Mouse (Mus musculus) heart, embryonic 14.5 days (tissue): ENCODE results near the gene Duox1. TPM values are rescaled to one million over a fixed set of nuclear protein-coding genes. Genes with fewer than 3 reads are reported as not detected.
"Not testable (repeated sequence)": the region's sequence is repeated elsewhere in the genome, so short reads cannot be mapped to it uniquely, and the experiment has no call there.

Source experiments
- ATAC-seq: fragments of 200-750 bp; cut with Nextera tagmentation; 2 replicates; pipeline ENCODE4 v1.8.0; 2017; ENCODE audit warnings: low read depth, moderate TSS enrichment; ENCODE audit not compliant: insufficient number of reproducible peaks, insufficient read depth, low FRiP score
- H3K27ac ChIP-seq, 2 experiments: fragments of 200-500 bp in 1 of 2; fragments of 300-500 bp in 1 of 2; sonication (generic) in 1 of 2; replicated peaks in 1 of 2; 2 replicates each; pipeline ENCODE4 v1.5.1; 2012 to 2014; ENCODE audit warnings: low read depth in 2 of 2, low read length in 2 of 2, control low read depth in 1 of 2, mild to moderate bottlenecking in 1 of 2, mixed read lengths in 1 of 2; ENCODE audit not compliant: control insufficient read depth in 1 of 2, insufficient read depth in 1 of 2
- H3K27me3 ChIP-seq: fragments of 300-500 bp; sonication (generic); 2 replicates; pipeline ENCODE4 v1.6.1; 2014; ENCODE audit warnings: mild to moderate bottlenecking, low read length, control low read depth; ENCODE audit not compliant: control insufficient read depth, insufficient read depth
- H3K36me3 ChIP-seq: fragments of 300-500 bp; sonication (generic); 2 replicates; pipeline ENCODE4 v1.6.1; 2014; ENCODE audit warnings: mild to moderate bottlenecking, control low read depth, low read length, mixed read lengths; ENCODE audit not compliant: control insufficient read depth, insufficient read depth
- H3K4me1 ChIP-seq, 2 experiments: fragments of 200-500 bp in 1 of 2; fragments of 300-500 bp in 1 of 2; sonication (generic) in 1 of 2; 2 replicates each; pipeline ENCODE4 v1.6.1; 2012 to 2014; ENCODE audit warnings: low read length in 2 of 2, control low read depth in 1 of 2, mixed read lengths in 1 of 2; ENCODE audit not compliant: control insufficient read depth in 2 of 2, insufficient read depth in 2 of 2
- H3K4me2 ChIP-seq: fragments of 300-500 bp; sonication (generic); 2 replicates; pipeline ENCODE4 v1.6.1; 2014; ENCODE audit warnings: mild to moderate bottlenecking, low read length
- H3K4me3 ChIP-seq, 2 experiments: fragments of 200-500 bp in 1 of 2; fragments of 300-500 bp in 1 of 2; sonication (generic) in 1 of 2; 2 replicates each; pipeline ENCODE4 v1.5.1; 2012 to 2014; ENCODE audit warnings: low read length in 2 of 2, mild to moderate bottlenecking in 2 of 2, control low read depth in 1 of 2, low read depth in 1 of 2, moderate library complexity in 1 of 2; ENCODE audit not compliant: control insufficient read depth in 1 of 2, insufficient read depth in 1 of 2
- H3K9ac ChIP-seq: fragments of 300-500 bp; sonication (generic); 2 replicates; pipeline ENCODE4 v1.6.1; 2014; ENCODE audit warnings: mild to moderate bottlenecking, low read length
- H3K9me3 ChIP-seq: fragments of 300-500 bp; sonication (generic); 2 replicates; pipeline ENCODE4 v1.6.1; 2016; ENCODE audit warnings: low read length, control low read depth; ENCODE audit not compliant: control insufficient read depth
- WGBS: fragments of 180-500 bp; shearing (Covaris S2); extraction: QIAGEN DNeasy Blood & Tissue Kit; methylation state at CpG from one replicate; pipeline ENCODE4 v1.1.7; 2014; 5-methylcytosine and 5-hydroxymethylcytosine counted together
- polyA plus RNA-seq: library from polyadenylated mRNA; unstranded; fragments of >200 nt; fragmentation: Nextera tagmentation; extraction: Ambion mirVana; gene quantifications from 2 replicates; pipeline ENCODE4 v1.2.1, GENCODE M21; 2014

Duox1 gene
- polyA plus RNA-seq, 1 experiment from 2014 or later = 0.05 TPM

DNA sequence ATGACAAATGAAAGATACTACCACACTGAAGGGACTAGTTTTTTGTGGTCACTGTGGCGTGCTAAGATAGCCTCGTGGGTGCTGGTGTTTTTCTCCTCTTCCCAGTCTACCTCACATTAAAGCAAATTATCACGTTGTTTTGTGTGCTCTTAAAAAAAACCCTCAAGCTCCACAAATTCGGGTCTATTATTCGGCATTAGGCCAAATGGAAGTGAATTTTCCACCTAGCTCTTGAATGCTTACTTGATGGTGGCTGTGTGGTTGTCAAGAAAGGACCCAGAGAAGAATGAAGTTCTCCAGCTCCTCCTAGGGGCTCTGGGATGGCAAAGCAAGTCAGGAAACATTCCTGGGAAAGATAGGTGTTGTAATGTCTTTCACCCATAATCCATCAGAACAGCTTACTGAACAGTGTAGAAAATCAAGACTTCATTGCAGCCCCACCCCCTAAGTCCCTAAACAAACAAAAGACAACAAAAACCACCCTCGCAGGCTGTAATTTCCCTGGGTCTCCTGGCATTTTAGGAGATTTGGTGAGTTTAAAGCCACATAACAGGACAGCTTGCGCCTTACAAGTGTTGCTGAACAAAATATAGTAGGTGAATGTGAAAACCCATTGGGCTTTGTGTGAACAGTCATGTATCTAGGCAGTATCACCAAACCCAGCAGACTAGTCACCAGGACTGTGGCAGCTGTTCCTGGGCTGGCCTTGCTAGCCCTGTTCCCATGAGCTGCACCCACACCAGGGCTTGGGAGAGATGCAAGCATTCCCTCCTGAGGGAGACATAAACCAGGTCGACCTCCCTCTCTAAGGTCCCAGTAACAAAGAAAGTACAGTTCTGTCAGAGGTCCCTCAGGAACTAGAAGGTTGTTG, 63.2 kb downstream of the Duox1 start:
- ATAC-seq = no peak
- Histone ChIP-seq H3K9ac (peak overlapping the region; percentile 81), H3K27me3 (no peaks in the 10 kb centered on the region), H3K4me2 (peak overlapping the region; percentile 69), H3K4me3 (peak overlapping the region; percentile 19 to 76; a peak in 3 of 4 replicates), H3K4me1 (peaks cover 6 to 9% of the 10 kb centered on the region in 2 experiments), H3K36me3 (no peaks in the 10 kb centered on the region), H3K27ac (peak overlapping the region; percentile 17 to 91; a peak in 1 of 4 replicates), H3K9me3 (no peaks in the 10 kb centered on the region)
- WGBS = 17% methylated on average over 8 of the region's 8 CpGs

DNA sequence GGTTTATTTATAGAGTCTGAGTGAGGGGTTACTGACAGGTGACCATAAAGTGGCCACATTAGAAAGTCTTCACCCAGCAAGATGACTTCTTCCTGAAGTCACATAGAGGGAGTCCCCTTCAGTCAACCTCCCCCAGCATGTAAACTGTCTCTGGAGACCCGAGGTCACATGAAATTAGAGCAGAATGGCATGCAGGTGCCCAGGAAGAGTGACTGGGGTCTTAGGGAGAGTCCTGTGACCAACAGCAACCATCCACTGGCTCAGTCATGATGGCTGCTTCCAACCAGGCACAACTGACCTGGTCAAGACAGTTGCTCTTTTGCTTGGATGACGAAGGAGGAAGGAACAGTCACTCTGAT, 63.8 kb downstream of the Duox1 start:
- H3K9ac ChIP-seq = no peak overlapping the region
- H3K4me1 ChIP-seq = peaks cover 6 to 9% of the 10 kb centered on the region in 2 experiments
- H3K9me3 ChIP-seq = no peaks in the 10 kb centered on the region
- H3K4me3 ChIP-seq = no peak overlapping the region
- H3K27me3 ChIP-seq = no peaks in the 10 kb centered on the region
- no peak overlapping the region for H3K27ac ChIP-seq
- 42% methylated on average over 2 of the region's 2 CpGs for WGBS
- no peaks in the 10 kb centered on the region for H3K36me3 ChIP-seq
- ATAC-seq = no peak
- H3K4me2 ChIP-seq = no peak overlapping the region

DNA sequence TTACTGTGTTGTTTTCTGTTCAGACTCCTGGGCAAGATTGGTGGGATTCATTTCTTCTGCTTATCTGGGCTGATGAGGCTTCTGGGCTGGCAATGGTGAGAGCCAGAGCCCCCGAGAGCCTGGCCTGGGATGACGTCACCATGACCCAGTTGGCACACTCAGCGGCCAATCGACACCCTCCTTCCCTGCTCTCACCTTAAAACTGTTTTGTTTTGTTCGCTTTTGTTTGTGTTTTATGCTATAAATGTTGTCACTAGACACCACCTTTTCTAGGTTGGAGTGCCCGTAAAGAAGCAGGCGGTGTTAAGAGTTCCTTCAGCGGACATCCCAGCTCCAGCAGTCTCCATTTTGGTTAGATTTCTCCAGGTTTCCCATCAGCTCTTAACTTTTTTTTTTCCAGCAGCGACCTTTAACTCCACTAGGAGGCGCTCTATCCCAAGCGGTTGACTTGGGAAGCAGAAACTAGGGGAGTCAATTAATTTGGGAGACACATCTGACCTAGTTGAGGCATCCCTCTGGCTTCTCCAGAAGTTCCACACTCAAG, 65.4 kb downstream of the Duox1 start:
- ATAC-seq = no peak
- WGBS = 8% methylated on average over 11 of the region's 11 CpGs
- peak overlapping the region; percentile 50; the same call in 1 of the 2 replicates for H3K9ac ChIP-seq

DNA sequence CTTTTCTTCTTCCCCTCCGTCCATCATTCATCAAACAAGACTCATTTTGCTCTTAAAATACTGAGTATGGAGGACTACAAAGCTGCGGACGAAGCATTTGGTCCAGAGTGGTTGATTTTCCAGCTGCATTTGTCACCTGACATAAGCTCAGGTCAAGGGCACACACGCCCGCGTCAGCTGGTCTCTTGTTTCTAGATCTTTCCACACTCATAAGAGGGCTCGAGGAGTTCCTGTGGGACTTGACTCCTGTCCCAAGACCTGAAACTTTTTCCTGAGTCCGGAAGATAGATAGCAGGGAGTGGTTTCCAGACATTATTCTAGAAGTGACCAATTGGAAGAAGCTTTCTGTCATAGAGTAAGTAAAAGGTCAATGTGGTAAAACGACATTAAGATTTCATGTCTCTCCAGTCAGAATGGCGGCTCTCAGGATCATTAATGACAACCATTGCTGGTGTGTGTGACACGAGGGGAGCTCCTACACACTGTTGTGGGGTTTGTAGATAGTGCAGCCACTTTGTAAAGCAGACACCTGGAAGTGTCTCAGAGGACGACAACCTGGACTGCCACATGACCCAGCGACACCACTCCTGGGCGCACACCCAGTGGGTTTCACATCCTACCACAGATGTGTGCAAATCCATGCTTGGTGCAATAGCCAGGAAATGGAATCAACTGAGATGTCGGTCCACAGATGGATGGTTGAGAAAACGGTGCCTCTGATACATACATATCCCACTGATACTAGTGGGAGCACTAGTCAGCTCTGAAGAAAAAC, 66.0 kb downstream of the Duox1 start:
- Histone ChIP-seq H3K36me3 (no peaks in the 10 kb centered on the region), H3K27ac (no peak overlapping the region), H3K4me1 (peaks cover 4 to 9% of the 10 kb centered on the region in 2 experiments), H3K4me3 (no peak overlapping the region; a peak in 1 of 4 replicates), H3K27me3 (no peaks in the 10 kb centered on the region), H3K9me3 (no peaks in the 10 kb centered on the region), H3K4me2 (peak overlapping the region; percentile 62), H3K9ac (no peak overlapping the region)
- ATAC-seq = no peak
- 62% methylated on average over 16 of the region's 16 CpGs for WGBS

More for the DNA sequence above, 65.4 kb downstream of the Duox1 start:
- H3K27ac ChIP-seq = no peak overlapping the region
- peaks cover 4 to 9% of the 10 kb centered on the region in 2 experiments for H3K4me1 ChIP-seq
- H3K36me3 ChIP-seq = no peaks in the 10 kb centered on the region
- peak overlapping the region; percentile 62 for H3K4me2 ChIP-seq
- H3K9me3 ChIP-seq = no peaks in the 10 kb centered on the region
- H3K27me3 ChIP-seq = no peaks in the 10 kb centered on the region
- peak overlapping the region; percentile 28 to 29 for H3K4me3 ChIP-seq

DNA sequence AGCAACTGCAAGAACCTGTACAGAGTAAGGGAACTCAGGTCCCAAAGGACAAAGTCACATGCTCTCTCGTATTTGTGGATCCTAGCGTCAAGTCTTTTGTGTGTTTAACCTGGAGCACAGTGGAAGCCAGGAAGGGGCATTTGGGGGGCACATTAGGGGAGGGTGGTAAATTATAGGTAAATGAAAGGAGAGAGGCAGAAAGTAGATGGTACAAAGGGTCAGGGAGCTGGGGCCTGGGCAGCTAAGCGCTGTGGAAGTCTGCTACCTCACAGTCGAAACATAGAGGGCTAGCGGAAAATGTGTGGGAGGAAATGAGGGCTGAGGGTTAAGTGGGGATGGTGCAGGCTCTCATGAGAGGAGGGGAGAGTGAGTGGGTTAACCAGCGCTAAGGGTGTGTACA, 66.6 kb downstream of the Duox1 start:
- WGBS = 69% methylated on average over 6 of the region's 6 CpGs
- H3K9me3 ChIP-seq = no peaks in the 10 kb centered on the region
- H3K4me3 ChIP-seq = no peak overlapping the region
- no peak overlapping the region for H3K4me2 ChIP-seq
- no peaks in the 10 kb centered on the region for H3K36me3 ChIP-seq
- H3K4me1 ChIP-seq = peaks cover 4 to 9% of the 10 kb centered on the region in 2 experiments
- H3K9ac ChIP-seq = no peak overlapping the region
- ATAC-seq = no peak
- H3K27me3 ChIP-seq = no peaks in the 10 kb centered on the region
- no peak overlapping the region for H3K27ac ChIP-seq

DNA sequence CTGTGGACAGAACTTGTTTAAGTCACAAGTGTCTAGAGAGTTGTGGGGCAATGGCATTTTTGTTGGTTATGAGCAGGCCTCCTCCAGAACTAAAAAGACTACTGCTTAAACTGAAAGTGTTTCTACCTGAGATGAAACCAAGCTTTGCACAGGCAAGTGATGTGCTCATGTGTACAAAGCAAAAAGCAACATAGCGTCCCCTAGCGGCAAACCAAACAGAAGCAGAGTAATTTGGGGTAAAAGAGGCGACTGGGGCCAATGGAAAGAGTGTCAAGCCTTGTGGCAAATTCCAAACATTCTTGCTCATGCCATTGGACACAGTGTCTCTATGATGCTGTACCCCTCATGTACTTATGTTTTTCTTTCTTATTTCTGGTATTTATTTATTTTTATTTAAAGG, 69.6 kb downstream of the Duox1 start:
- no peak for ATAC-seq
- H3K4me2 ChIP-seq = no peak overlapping the region

DNA sequence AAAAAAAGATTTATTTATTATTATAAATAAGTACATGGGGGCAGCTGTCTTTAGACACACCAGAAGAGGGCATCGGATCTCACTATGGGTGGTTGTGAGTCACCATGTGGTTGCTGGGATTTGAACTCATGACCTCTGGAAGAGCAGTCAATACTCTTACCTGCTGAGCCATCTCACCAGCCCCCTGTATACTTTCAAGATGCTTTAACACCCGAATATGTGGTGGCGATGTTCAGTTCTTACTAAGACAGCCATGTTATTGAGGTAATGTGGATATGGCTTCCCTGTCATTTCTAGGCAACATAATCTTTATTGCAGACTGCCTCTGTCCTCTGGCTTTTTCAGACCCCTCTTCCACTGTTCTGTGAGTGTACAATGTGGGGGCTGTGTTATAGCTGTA, 71.7 kb downstream of the Duox1 start:
- ATAC-seq, H3K9ac ChIP-seq, H3K4me3 ChIP-seq, H3K36me3 ChIP-seq, H3K4me1 ChIP-seq, H3K27me3 ChIP-seq, H3K9me3 ChIP-seq, H3K27ac ChIP-seq, H3K4me2 ChIP-seq: not testable (repeated sequence)
- 93% methylated on average over 3 of the region's 3 CpGs for WGBS

More for the DNA sequence above, 69.6 kb downstream of the Duox1 start:
- Histone ChIP-seq H3K4me1 (peaks cover 4 to 6% of the 10 kb centered on the region in 2 experiments), H3K27ac (no peak overlapping the region), H3K36me3 (no peaks in the 10 kb centered on the region), H3K4me3 (no peak overlapping the region), H3K9ac (no peak overlapping the region), H3K9me3 (no peaks in the 10 kb centered on the region), H3K27me3 (no peaks in the 10 kb centered on the region)
- 39% methylated on average over 3 of the region's 3 CpGs for WGBS
